Comparison of ENCODE assay signal across 29 mouse cellular contexts in genomic region chr16:58628968-58629367, GRCm38 (mm10). TPM values are rescaled to one million over a fixed set of nuclear protein-coding genes. Genes with fewer than 3 reads are reported as not detected.
DNase-seq lines count a peak whose midpoint lies in the region; ATAC-seq and TF ChIP-seq lines count a peak whose summit lies in the region.
"Had no signal": no experiment of that assay in that cellular context is flagged by ENCODE, and none has a peak within 500 bp of the region (broad histone marks: within the 10 kb centered on the region; RNA-seq: fewer than 3 reads in every experiment).

No protein-coding gene starts in this region.

- DNase-seq in heart, adult 11 months, result peak; percentile 12
- DNase-seq in heart, adult 9 months (ENCODE audit: low spot score in 2 of 2), result no peak
- no peak for DNase-seq in liver, postnatal 0 days
- DNase-seq in liver, embryonic 14.5 days (ENCODE audit: low read depth in 3 of 3, low spot score in 3 of 3), result no peak
- DNase-seq in liver, result no peak
- DNase-seq in embryo, embryonic 9.5 days (ENCODE audit: extremely low spot score), result no peak
- DNase-seq: adrenal gland, adult 2 months; adrenal gland, postnatal 10 days; adrenal gland, postnatal 25 days; B cell, adult 2 months; cerebellum, adult 11 months; cerebellum, adult 18-20 months; cerebellum, adult 8-10 months; cerebellum, adult 9-11 months; cerebellum, postnatal 14 days; cerebellum, postnatal 36 days; embryo, embryonic 11 days had no signal

- WGBS in liver, embryonic 12.5 days (ENCODE audit: insufficient replicate concordance), result 56% methylated on average over 5 of the region's 5 CpGs
- 57% methylated on average over 5 of the region's 5 CpGs for WGBS in liver, postnatal 0 days (ENCODE audit: insufficient replicate concordance)
- WGBS in liver, embryonic 14.5 days (ENCODE audit: insufficient replicate concordance), result 39% methylated on average over 5 of the region's 5 CpGs
- 48% methylated on average over 5 of the region's 5 CpGs for WGBS in liver, embryonic 16.5 days (ENCODE audit: insufficient replicate concordance)

- no peaks in the 10 kb centered on the region for H3K27me3 ChIP-seq in liver, embryonic 12.5 days (replicated peaks)
- H3K27me3 ChIP-seq in liver, postnatal 0 days (ENCODE audit: insufficient read depth, low read length), result no peaks in the 10 kb centered on the region
- H3K27me3 ChIP-seq in liver, embryonic 14.5 days (ENCODE audit: control insufficient read depth, insufficient read depth, low read length), result no peaks in the 10 kb centered on the region
- no peaks in the 10 kb centered on the region for H3K27me3 ChIP-seq in liver, embryonic 16.5 days (ENCODE audit: control insufficient read depth, insufficient read depth, low read depth, low read length)
- H3K27me3 ChIP-seq: CH12.LX; embryonic facial prominence, embryonic 12.5 days; forebrain, embryonic 13.5 days; forebrain, embryonic 15.5 days had no signal

- H3K4me1 ChIP-seq in liver, embryonic 12.5 days, result peaks cover 45% of the 10 kb centered on the region
- H3K4me1 ChIP-seq in liver, postnatal 0 days (ENCODE audit: insufficient read depth), result peaks cover 16% of the 10 kb centered on the region
- H3K4me1 ChIP-seq in liver, embryonic 14.5 days (replicated peaks; ENCODE audit: control insufficient read depth in 2 of 2, insufficient read depth in 2 of 2, low read length in 1 of 2), result peaks cover 32 to 34% of the 10 kb centered on the region in 2 experiments
- peaks cover 34% of the 10 kb centered on the region for H3K4me1 ChIP-seq in liver, embryonic 16.5 days (ENCODE audit: control insufficient read depth, low read depth, low read length)
- H3K4me1 ChIP-seq: embryonic facial prominence, embryonic 10.5 days; forebrain, embryonic 13.5 days; forebrain, embryonic 15.5 days had no signal

- no peak overlapping the region for H3K4me3 ChIP-seq in liver, embryonic 12.5 days
- H3K4me3 ChIP-seq in liver, postnatal 0 days (ENCODE audit: low read depth, low read length), result no peak overlapping the region
- no peak overlapping the region for H3K4me3 ChIP-seq in liver, embryonic 14.5 days (ENCODE audit: insufficient read depth in 1 of 2, low read depth in 2 of 2, low read length in 2 of 2)
- H3K4me3 ChIP-seq in liver, embryonic 16.5 days (ENCODE audit: low read depth, low read length), result no peak overlapping the region
- H3K4me3 ChIP-seq: embryonic facial prominence, embryonic 10.5 days; embryonic facial prominence, embryonic 12.5 days; forebrain, embryonic 13.5 days; forebrain, embryonic 15.5 days had no signal

- H3K9ac ChIP-seq in liver, embryonic 12.5 days, result no peak overlapping the region
- no peak overlapping the region for H3K9ac ChIP-seq in liver, postnatal 0 days (replicated peaks)
- peak overlapping the region; percentile 37 for H3K9ac ChIP-seq in liver, embryonic 14.5 days (replicated peaks)
- H3K9ac ChIP-seq in liver, embryonic 16.5 days (ENCODE audit: low read depth, low read length), result no peak overlapping the region
- H3K9ac ChIP-seq: embryonic facial prominence, embryonic 12.5 days; forebrain, embryonic 13.5 days; forebrain, embryonic 15.5 days had no signal

- H3K27ac ChIP-seq in liver, embryonic 12.5 days, result peak overlapping the region; percentile 75
- no peak overlapping the region; the same call in 1 of the 2 replicates for H3K27ac ChIP-seq in liver, postnatal 0 days (ENCODE audit: low read depth)
- peak overlapping the region; percentile 79 for H3K27ac ChIP-seq in liver, embryonic 14.5 days
- peak overlapping the region; percentile 51 for H3K27ac ChIP-seq in liver, embryonic 16.5 days (ENCODE audit: low read length)
- H3K27ac ChIP-seq: embryonic facial prominence, embryonic 10.5 days; embryonic facial prominence, embryonic 12.5 days; forebrain, embryonic 13.5 days; forebrain, embryonic 15.5 days had no signal

- no peak overlapping the region for H3K4me2 ChIP-seq in liver, embryonic 12.5 days
- H3K4me2 ChIP-seq in liver, postnatal 0 days (ENCODE audit: low read depth, low read length), result no peak overlapping the region
- H3K4me2 ChIP-seq in liver, embryonic 14.5 days (ENCODE audit: low read depth), result no peak overlapping the region
- H3K4me2 ChIP-seq in liver, embryonic 16.5 days (ENCODE audit: low read depth, low read length), result no peak overlapping the region
- H3K4me2 ChIP-seq: embryonic facial prominence, embryonic 12.5 days; forebrain, embryonic 13.5 days; forebrain, embryonic 15.5 days had no signal

- H3K36me3 ChIP-seq in liver, embryonic 12.5 days, result no peaks in the 10 kb centered on the region
- no peaks in the 10 kb centered on the region for H3K36me3 ChIP-seq in liver, postnatal 0 days (replicated peaks; ENCODE audit: insufficient read depth, low read length)
- no peaks in the 10 kb centered on the region for H3K36me3 ChIP-seq in liver, embryonic 14.5 days (replicated peaks; ENCODE audit: control insufficient read depth, insufficient read depth, low read depth)
- H3K36me3 ChIP-seq in liver, embryonic 16.5 days (ENCODE audit: control insufficient read depth, insufficient read depth), result no peaks in the 10 kb centered on the region
- H3K36me3 ChIP-seq: embryonic facial prominence, embryonic 10.5 days; embryonic facial prominence, embryonic 12.5 days; forebrain, embryonic 15.5 days; G1E had no signal

- ATAC-seq in liver, embryonic 12.5 days, result peak; percentile 70
- ATAC-seq in liver, postnatal 0 days, result no peak
- ATAC-seq in liver, embryonic 14.5 days (ENCODE audit: insufficient read depth), result peak; percentile 13; the same call in 1 of the 2 replicates
- ATAC-seq in liver, embryonic 16.5 days (ENCODE audit: low read depth), result no peak
- ATAC-seq: CD4-positive, CD25-positive, alpha-beta regulatory T cell, adult 4 months; forebrain, embryonic 13.5 days; forebrain, embryonic 15.5 days had no signal

- no peak for TF ChIP-seq EP300 in liver, postnatal 0 days (IDR thresholded peaks at IDR 0.05; ENCODE audit: low read depth)
- no peak for TF ChIP-seq EP300 in liver, embryonic 14.5 days (IDR thresholded peaks at IDR 0.05; ENCODE audit: low read depth)

- no peaks in the 10 kb centered on the region for H3K9me3 ChIP-seq in liver, embryonic 12.5 days (replicated peaks)
- H3K9me3 ChIP-seq in liver, postnatal 0 days (ENCODE audit: low read length), result no peaks in the 10 kb centered on the region
- no peaks in the 10 kb centered on the region for H3K9me3 ChIP-seq in liver, embryonic 14.5 days (ENCODE audit: control insufficient read depth, low read length)
- no peaks in the 10 kb centered on the region for H3K9me3 ChIP-seq in liver, embryonic 16.5 days (replicated peaks; ENCODE audit: control insufficient read depth, low read length)
- H3K9me3 ChIP-seq: embryonic facial prominence, embryonic 10.5 days; embryonic facial prominence, embryonic 12.5 days; forebrain, embryonic 13.5 days; forebrain, embryonic 15.5 days; G1E had no signal

- no peak for TF ChIP-seq CTCF in liver, postnatal 0 days (IDR thresholded peaks at IDR 0.05; ENCODE audit: low read depth)
- TF ChIP-seq CTCF in liver, embryonic 14.5 days (IDR thresholded peaks at IDR 0.05; ENCODE audit: low read depth), result no peak

RNA-seq across cellular contexts. Expression of gene E330017A01Rik, which starts 9.6 kb away (rescaled TPM):
- not detected in 2 replicates for polyA plus RNA-seq in liver, embryonic 12.5 days (2016; fragmentation: Nextera tagmentation; extraction: Ambion mirVana)
- not detected in 2 replicates for polyA plus RNA-seq in liver, postnatal 0 days (2015; fragmentation: Nextera tagmentation; extraction: Ambion mirVana)
- not detected in 2 replicates for polyA plus RNA-seq in liver, embryonic 14.5 days (2012; rRNA removed)
- polyA plus RNA-seq in liver, embryonic 14.5 days (2014; fragmentation: Nextera tagmentation; extraction: Ambion mirVana), result not detected in 2 replicates
- polyA plus RNA-seq in liver, embryonic 16.5 days (2015; fragmentation: Nextera tagmentation; extraction: Ambion mirVana), result not detected in 2 replicates
- polyA plus RNA-seq: adrenal gland, adult 2 months; brain, embryonic 14.5 days; CD4-positive, CD25-positive, alpha-beta regulatory T cell, adult 4 months; embryonic facial prominence, embryonic 10.5 days; embryonic facial prominence, embryonic 12.5 days; embryonic facial prominence, embryonic 14.5 days; forebrain, embryonic 11.5 days; forebrain, embryonic 13.5 days; forebrain, embryonic 15.5 days; G1E had no signal

RNA-seq across cellular contexts. Expression of gene Gm813, which starts 12.2 kb away (rescaled TPM):
- polyA plus RNA-seq in liver, embryonic 12.5 days (2016; fragmentation: Nextera tagmentation; extraction: Ambion mirVana), result not detected in 2 replicates
- not detected in 2 replicates for polyA plus RNA-seq in liver, postnatal 0 days (2015; fragmentation: Nextera tagmentation; extraction: Ambion mirVana)
- polyA plus RNA-seq in liver, embryonic 14.5 days (2012; rRNA removed), result not detected in 2 replicates
- polyA plus RNA-seq in liver, embryonic 14.5 days (2014; fragmentation: Nextera tagmentation; extraction: Ambion mirVana), result not detected in 2 replicates
- not detected in 2 replicates for polyA plus RNA-seq in liver, embryonic 16.5 days (2015; fragmentation: Nextera tagmentation; extraction: Ambion mirVana)
- polyA plus RNA-seq: adrenal gland, adult 2 months; brain, embryonic 14.5 days; CD4-positive, CD25-positive, alpha-beta regulatory T cell, adult 4 months; embryonic facial prominence, embryonic 10.5 days; embryonic facial prominence, embryonic 12.5 days; embryonic facial prominence, embryonic 14.5 days; forebrain, embryonic 11.5 days; forebrain, embryonic 13.5 days; forebrain, embryonic 15.5 days; G1E had no signal

RNA-seq across cellular contexts. Expression of gene Cpox, which starts 41.1 kb away (rescaled TPM):
- polyA plus RNA-seq in liver, embryonic 12.5 days (2016; fragmentation: Nextera tagmentation; extraction: Ambion mirVana), result 692 and 703 TPM in 2 replicates
- polyA plus RNA-seq in liver, postnatal 0 days (2015; fragmentation: Nextera tagmentation; extraction: Ambion mirVana), result 178 and 189 TPM in 2 replicates
- polyA plus RNA-seq in liver, embryonic 14.5 days (2012; rRNA removed), result 207 and 272 TPM in 2 replicates
- polyA plus RNA-seq in liver, embryonic 14.5 days (2014; fragmentation: Nextera tagmentation; extraction: Ambion mirVana), result 326 and 386 TPM in 2 replicates
- 356 and 399 TPM in 2 replicates for polyA plus RNA-seq in liver, embryonic 16.5 days (2015; fragmentation: Nextera tagmentation; extraction: Ambion mirVana)

Comparison
In these comparisons a context has a peak if more than half of its experiments do, and no peak if none do; other contexts are left out.
1. ATAC-seq: peak in liver, embryonic 12.5 days (single experiment) and liver, embryonic 14.5 days (single experiment); none in liver, postnatal 0 days (single experiment) and liver, embryonic 16.5 days (single experiment).